Mouse (Mus musculus): ENCODE measurements around the gene Tspo2. TPM values are rescaled to one million over a fixed set of nuclear protein-coding genes. Genes with fewer than 3 reads are reported as not detected.

The Tspo2 gene
- polyA plus RNA-seq, 2 experiments from 2014 or later = 3.6 TPM; not detected in 1

GRCm38 (mm10) chr17:48417521-48417920 lies 33.8 kb downstream of the Tspo2 start:
- no peak for ATAC-seq

DNA sequence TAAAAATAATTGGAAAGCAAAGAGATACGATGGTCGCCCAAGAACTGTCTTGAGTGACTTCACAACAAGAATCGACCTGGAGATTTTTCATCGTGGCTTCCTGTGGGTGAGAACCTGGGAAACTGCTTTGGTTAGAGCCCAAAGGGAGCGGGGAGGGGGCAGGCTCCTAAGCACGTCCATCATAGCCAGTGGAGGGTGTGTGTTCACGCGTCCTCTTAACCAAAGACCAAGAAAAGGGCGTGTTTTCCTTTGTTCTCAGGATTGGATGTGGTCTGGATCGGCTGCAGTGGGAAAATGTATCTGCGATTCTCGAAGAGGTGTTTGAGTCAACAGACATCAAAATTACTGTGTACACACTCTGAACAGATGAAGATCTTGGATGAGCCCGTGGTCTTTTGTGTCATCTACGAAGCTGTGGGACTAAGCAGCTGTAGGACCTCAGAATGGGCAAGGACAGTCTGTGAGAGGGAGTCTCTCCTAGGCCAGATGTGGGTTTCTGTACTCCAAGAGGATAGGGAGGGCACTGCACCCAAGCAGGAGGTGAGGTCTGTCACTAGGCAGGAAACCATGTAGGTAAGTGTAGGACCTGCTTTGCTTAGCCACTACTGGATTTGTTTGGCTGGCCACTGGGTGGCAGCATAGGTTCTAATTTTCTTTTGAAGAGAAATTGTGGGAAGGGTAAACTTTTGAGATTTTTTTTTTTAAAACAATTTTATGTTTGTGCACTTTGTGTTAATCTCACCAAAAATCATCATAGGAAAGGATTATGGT lies 34.7 kb downstream of the Tspo2 start:
- ATAC-seq = peak; percentile 94

GRCm38 (mm10) chr17:48416011-48416410 lies 35.3 kb downstream of the Tspo2 start:
- ATAC-seq = no peak

- no peak for ATAC-seq
Observed at GRCm38 (mm10) chr17:48411241-48411640, 40.1 kb downstream of the Tspo2 start.

DNA sequence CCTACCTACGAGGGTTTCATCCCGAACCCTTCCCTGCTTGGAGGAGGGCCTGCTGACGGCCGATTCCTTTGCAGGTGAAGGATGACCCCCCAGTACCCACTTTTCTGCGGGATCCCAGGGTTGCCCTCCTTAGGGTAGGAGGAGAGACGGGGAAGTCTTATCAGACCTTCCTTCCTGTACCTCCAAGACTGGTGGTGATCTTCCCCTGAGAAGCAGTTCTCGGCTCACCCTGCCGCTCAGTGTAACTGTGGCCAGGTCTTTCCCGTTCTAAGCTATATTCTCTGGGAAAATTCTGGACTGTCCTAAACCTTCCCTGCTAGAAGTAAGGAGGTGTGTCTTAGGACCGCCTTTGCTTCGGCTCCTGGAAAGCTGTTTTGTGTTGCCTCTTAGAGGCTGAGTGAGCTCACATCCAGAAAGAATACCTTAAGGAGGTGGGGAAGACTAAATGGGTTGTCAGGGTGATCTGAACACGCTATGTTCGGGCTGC lies 41.0 kb downstream of the Tspo2 start:
- no peak for ATAC-seq

GRCm38 (mm10) chr17:48409380-48410298 lies 41.7 kb downstream of the Tspo2 start, which contains the start of the genes Nfya and Oard1:
Gene Nfya (minus strand): TSS chr17:48409906.
Gene Oard1 (plus strand): TSS chr17:48410014.
- peak; percentile 72 for ATAC-seq

- peak; percentile 51 for ATAC-seq
Observed at GRCm38 (mm10) chr17:48408526-48409291, 42.6 kb downstream of the Tspo2 start.

GRCm38 (mm10) chr17:48407910-48408525 lies 43.3 kb downstream of the Tspo2 start:
- ATAC-seq = no peak

DNA sequence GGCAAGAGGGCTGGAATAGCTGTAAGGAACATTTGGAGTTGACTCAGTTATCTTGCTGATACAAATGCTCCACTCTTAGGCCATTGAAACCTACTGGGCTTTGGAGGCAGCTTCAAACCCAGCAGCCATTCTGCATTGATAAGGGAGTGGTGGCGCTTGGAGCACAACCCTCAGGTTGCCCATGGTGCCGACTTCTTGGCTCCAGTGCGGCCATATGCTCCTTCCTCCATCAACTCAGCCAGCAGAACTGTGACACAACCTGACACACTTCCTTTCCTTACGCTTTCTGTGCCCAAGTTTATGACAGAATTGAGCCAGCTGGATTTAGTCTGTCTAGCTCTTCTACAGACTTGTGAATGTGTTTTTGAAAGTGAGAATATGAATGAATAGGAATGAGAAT lies 44.2 kb downstream of the Tspo2 start:
- no peak for ATAC-seq

DNA sequence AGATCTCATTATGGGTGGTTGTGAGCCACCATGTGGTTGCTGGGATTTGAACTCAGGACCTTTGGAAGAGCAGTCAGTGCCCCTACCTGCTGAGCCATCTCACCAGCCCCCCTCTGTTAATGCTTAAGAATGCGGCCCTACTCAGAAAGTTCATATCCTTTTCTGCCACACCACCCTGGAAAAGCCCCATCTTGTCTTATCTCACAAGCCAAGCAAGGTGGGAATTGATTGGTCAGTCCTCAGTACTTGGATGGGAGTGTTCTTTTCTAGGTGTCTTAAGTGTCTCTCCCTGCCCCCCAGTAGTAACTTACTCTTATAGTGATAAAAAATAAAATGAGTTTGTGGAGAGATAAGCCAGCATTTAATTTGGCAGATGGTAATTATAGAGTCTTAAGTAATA lies 46.6 kb downstream of the Tspo2 start:
- ATAC-seq = no peak

DNA sequence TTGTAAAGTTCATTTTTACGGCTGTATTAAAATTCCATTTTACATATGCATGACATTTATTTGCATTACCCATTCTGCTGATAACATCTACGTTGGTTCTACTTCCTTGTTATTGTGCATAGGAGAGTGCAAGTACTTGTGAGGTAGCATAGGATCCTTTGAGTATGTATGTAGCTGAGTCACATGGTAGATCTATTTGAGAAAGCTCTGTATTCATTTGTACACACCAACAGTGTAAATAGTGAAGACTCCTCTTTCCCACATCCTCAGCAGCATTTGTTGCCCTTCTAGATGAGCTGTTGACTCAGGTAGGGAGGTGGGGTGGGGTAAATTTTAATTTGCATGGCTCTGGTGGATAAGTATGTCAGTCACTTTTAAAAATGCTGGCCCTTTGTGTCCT lies 47.5 kb downstream of the Tspo2 start:
- ATAC-seq = peak; percentile 58

GRCm38 (mm10) chr17:48402751-48403150 lies 48.6 kb downstream of the Tspo2 start:
- no peak for ATAC-seq

GRCm38 (mm10) chr17:48401710-48402109 lies 49.6 kb downstream of the Tspo2 start:
- ATAC-seq = no peak

Other genes starting within 250 kb of the Tspo2 start
- not detected for gene Trem1, start 218.8 kb downstream of the Tspo2 start, polyA plus RNA-seq (2017; shearing (Covaris generic))
- gene Trem3, start 203.7 kb downstream of the Tspo2 start, polyA plus RNA-seq (2017; shearing (Covaris generic)) = not detected
- gene Treml4, start 187.2 kb downstream of the Tspo2 start, polyA plus RNA-seq (2017; shearing (Covaris generic)) = under 1 TPM in 1 of 2 experiments, not detected in 1; 0.37 TPM
- gene Treml2, start 152.0 kb downstream of the Tspo2 start, polyA plus RNA-seq (2017; shearing (Covaris generic)) = 10 to 100 TPM; 16.1 to 17.1 TPM
- 1 to 10 TPM in 1 of 2 experiments, under 1 TPM in 1; 0.60 to 1.2 TPM for gene B430306N03Rik, start 135.4 kb downstream of the Tspo2 start, polyA plus RNA-seq (2017; shearing (Covaris generic))
- not detected for gene Trem2, start 105.1 kb downstream of the Tspo2 start, polyA plus RNA-seq (2017; shearing (Covaris generic))
- not detected for gene Treml1, start 91.6 kb downstream of the Tspo2 start, polyA plus RNA-seq (2017; shearing (Covaris generic))
- 10 to 100 TPM in 1 of 2 experiments, 1 to 10 TPM in 1; 9.6 to 11.9 TPM for gene Nfya, start 41.6 kb downstream of the Tspo2 start, polyA plus RNA-seq (2017; shearing (Covaris generic))
- gene Oard1, start 41.5 kb downstream of the Tspo2 start, polyA plus RNA-seq (2017; shearing (Covaris generic)) = 10 to 100 TPM; 80.8 to 86.1 TPM
- gene Apobec2, start 18.6 kb downstream of the Tspo2 start, polyA plus RNA-seq (2017; shearing (Covaris generic)) = 1 to 10 TPM; 2.8 to 3.0 TPM
- gene Unc5cl, start 3.4 kb upstream of the Tspo2 start, polyA plus RNA-seq (2017; shearing (Covaris generic)) = 10 to 100 TPM; 19.0 to 19.1 TPM

Measured in activated CD4-positive, CD25-positive, alpha-beta regulatory T cell, adult 4 months (primary cell).